Mouse (Mus musculus): ENCODE data around the gene Zfp82. TPM values are rescaled to one million over a fixed set of nuclear protein-coding genes. Genes with fewer than 3 reads are reported as not detected.

The Zfp82 gene
- 0.07 TPM in 1 of 2 replicates, not detected in the other for polyA plus RNA-seq (2012; rRNA removed; ENCODE audit: low replicate concordance)

DNA sequence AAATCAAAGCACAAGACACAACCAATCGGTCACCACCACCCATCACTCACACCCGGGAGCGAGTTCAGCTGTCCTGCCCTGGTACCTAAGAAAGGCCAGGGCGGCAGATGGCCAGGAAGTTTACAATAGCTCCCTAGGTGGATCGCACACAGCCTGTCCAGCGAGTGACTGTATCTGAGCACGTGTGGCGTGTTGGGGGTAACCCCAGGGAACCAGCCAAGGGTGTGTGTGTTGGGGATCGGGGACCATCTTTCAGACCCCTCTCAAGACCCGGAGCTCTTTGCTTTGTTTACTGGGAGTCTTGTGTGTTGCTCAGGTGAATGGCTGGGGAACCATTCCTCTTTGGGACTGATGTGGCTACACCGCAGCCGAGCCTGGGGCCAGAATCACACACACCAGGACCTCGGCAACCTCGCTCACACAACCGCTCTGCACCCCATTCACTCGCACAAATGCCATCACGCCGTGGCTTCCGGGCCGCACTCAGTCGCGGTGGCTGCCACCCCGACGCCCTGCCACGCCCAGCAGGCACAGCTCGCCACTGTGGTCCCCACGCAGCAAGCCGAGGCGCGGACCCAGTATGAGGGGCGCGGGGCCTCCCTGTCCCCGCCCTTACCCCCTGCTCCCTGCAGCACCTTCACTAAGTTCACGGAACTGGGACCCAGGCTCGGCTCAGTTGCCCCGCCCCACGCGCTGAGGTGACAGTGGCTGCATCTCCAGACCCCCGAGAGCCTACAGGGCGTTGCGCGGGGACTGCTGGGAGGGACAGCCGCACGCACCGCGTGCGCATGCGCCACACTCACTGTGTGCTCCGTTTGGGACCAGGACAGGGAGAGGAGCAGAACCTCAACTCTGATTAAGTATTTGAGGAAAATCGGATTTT lies at the start of gene Zfp82:
Gene Zfp82, minus strand, starts transcription at position 755 of the 883 bp plus-strand sequence.

DNA sequence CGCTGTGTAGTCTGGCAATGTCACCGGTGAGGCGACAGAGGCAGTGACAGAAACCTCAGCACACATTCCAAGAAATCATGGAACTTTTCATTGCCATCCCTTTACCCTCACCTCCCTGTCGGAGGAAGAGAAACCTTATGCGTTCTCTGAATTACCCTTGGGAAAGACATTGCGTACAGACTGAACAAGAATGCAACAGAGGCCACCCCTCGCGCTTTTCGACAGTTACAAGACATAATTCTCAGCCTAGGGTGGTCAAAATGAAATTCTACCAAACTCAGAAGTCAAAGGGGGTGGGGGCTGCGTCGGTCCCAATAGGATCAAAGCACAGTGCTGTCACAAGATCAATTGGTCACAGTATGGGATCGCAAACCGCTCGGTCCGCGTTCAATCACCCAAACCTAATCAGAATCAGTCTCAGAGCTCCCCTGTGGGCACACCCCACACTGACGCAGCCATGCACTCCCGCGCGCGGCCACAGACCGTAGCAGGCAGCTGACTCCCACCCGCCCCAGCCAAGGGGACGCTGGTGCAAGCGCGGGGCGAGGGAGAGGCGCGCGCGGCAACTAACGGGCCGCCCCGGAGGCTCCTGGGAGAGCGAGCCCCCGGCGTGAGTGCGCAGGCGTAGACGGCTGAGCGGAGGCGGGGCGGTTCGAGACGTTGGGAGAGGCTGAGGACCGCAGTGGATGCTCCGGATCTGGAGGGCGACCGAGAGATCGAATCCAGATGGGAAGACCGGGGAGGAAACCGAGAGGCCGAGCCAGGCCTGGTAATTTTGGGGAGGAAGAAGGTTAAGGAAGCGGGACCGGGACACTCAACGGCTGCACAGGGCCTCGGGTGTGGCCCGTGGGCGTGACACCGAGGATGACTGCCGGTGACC lies 48.8 kb upstream of the Zfp82 start, which contains the start of gene Zfp382:
Gene Zfp382, plus strand, starts transcription at position 635 of the 880 bp plus-strand sequence.

DNA sequence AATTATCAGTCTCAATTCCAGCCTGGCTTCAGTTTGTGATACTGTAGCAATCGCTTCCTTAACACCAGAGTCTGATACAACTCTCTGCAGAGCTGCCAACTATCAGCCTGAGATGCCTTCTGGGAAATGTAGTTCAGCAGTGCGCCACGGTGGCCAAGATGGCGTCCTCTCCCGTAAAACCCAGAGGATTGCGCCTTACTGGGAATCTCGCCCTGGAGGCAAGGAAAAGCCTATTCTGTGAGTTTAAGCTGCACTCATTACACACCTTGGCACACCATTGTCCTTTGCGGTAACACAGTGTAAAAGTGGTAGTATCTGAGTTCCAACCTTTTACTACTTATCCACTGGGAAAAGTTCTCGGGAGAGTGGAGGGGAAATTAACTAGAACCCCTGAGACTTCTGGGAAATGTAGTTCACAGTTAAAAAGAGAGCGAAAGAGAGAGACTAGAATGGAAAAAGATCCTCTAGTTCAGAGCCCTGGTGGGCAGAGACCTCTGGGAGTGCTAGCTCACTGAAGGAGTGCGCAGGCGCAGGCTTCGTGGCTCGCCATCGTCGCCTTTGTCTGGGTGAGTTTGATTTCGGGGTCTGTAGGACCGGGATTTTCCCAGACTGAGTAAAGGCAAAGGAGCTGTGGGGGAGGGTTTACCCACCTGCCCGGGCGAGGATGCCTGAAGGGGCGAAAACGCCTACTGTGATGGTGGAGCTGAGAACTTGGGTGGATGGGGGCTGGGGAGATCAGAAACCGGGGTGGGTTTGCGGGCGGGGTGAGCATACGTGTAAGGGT lies 22.1 kb upstream of the Zfp82 start, which contains the start of gene Zfp260:
Gene Zfp260, plus strand, starts transcription at position 132 of the 784 bp plus-strand sequence.

DNA sequence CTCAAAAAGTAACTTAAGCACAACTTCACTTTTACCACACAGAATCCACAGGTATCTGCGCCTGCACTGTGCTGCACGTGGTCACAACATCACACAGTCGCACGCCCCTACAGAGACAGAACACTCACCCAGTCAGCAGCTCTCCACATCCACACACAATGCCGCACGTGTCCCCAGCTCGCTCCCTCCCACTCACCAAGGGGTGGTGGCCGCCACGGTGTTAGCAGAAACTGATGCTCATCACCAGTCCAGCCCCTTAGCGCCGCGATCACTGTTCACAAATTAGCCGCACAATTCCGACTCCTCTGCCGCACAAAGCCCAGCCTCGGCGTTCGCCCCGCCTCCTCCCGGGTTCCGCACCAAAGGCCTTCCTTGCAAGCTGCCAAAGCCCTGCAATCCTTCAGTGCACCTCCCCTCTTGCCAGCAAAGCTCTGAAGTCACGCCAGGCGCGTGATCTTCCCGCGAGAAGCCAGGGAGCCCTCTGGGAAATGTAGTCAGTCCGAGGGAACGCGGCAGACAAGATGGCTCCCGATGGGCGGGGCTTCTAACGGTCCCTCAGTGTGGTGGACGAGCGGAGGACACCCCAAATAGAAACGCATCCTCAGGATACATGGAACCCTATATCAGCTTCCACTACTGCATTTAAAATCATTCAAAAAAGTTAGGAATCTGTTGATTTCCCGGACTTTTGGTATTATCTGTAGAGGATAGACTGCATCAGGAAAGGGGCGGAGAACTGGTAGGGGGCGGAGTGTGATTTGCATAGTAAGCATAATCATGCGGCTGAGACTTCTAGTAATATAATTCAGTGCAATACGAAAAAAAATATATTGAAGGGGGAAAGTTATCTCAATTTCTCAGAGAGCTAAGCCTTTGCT lies 17.6 kb upstream of the Zfp82 start, which contains the start of the genes Gm26920 and Zfp566:
Gene Gm26920, minus strand, starts transcription at position 319 of the 878 bp plus-strand sequence.
Gene Zfp566, minus strand, starts transcription at position 436 of the 878 bp plus-strand sequence.

DNA sequence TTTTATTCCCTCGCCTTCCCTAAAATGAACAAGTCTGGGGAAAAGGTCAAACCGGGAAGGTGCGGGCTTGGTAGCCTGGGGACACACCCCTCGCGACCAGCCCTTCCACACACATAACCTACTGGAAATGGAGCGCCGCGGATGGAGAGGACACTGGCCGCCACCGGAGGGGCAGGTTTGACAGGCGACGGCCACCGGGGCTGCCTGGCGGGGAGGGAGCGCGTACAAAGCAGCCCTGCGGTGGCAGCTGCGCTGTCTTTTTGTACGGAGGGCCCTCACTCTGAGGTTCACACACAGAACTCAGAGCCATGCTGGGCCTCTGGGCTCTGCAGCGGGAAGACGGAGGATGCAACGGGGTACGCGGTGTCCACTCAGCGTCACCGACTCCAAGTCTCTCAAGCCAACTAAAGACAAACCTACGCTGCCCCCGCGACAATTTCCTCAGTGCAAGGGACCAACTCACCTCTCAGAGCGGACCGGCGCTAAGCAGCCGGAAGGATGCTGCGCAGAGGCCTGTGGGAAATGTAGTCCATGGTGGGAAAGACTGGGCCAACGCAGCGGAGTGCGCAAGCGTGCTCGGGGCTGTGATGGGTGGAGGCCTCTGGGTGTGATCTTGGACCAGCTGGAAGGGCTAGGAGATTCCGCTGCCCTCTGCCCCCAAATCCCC lies 21.7 kb downstream of the Zfp82 start, which contains the start of gene Zfp14:
Gene Zfp14, minus strand, starts transcription at position 499 of the 667 bp plus-strand sequence.

Other genes with a start within 250 kb of the Zfp82 start
- gene Zfp940, start 219.2 kb downstream of the Zfp82 start, polyA plus RNA-seq (2012; rRNA removed; ENCODE audit: low replicate concordance): 0.06 and 0.07 TPM in 2 replicates
- gene Zfp420, start 212.9 kb downstream of the Zfp82 start, polyA plus RNA-seq (2012; rRNA removed; ENCODE audit: low replicate concordance): 0.07 and 0.12 TPM in 2 replicates
- gene Zfp27, start 166.3 kb downstream of the Zfp82 start, polyA plus RNA-seq (2012; rRNA removed; ENCODE audit: low replicate concordance): 0.76 and 0.89 TPM in 2 replicates
- gene Zfp383, start 164.7 kb downstream of the Zfp82 start, polyA plus RNA-seq (2012; rRNA removed; ENCODE audit: low replicate concordance): 0.04 and 0.12 TPM in 2 replicates
- 0.06 and 4.0 TPM in 2 replicates for gene Zfp74, start 118.8 kb downstream of the Zfp82 start, polyA plus RNA-seq (2012; rRNA removed; ENCODE audit: low replicate concordance)
- gene Zfp568, start 88.9 kb downstream of the Zfp82 start, polyA plus RNA-seq (2012; rRNA removed; ENCODE audit: low replicate concordance): 1.5 and 1.6 TPM in 2 replicates
- gene Zfp14, start 21.5 kb downstream of the Zfp82 start, polyA plus RNA-seq (2012; rRNA removed; ENCODE audit: low replicate concordance): 0.19 and 0.42 TPM in 2 replicates
- 0.14 TPM in 1 of 2 replicates, not detected in the other for gene Gm26920, start 17.5 kb upstream of the Zfp82 start, polyA plus RNA-seq (2012; rRNA removed; ENCODE audit: low replicate concordance)
- 0.65 and 0.99 TPM in 2 replicates for gene Zfp566, start 17.6 kb upstream of the Zfp82 start, polyA plus RNA-seq (2012; rRNA removed; ENCODE audit: low replicate concordance)
- gene Zfp260, start 21.9 kb upstream of the Zfp82 start, polyA plus RNA-seq (2012; rRNA removed; ENCODE audit: low replicate concordance): 3.1 and 6.6 TPM in 2 replicates
- gene Zfp382, start 49.0 kb upstream of the Zfp82 start, polyA plus RNA-seq (2012; rRNA removed; ENCODE audit: low replicate concordance): 0.23 TPM in 1 of 2 replicates, not detected in the other
- 1.4 and 1.6 TPM in 2 replicates for gene Zfp146, start 96.8 kb upstream of the Zfp82 start, polyA plus RNA-seq (2012; rRNA removed; ENCODE audit: low replicate concordance)
- 40.1 and 164 TPM in 2 replicates for gene Cox7a1, start 111.2 kb upstream of the Zfp82 start, polyA plus RNA-seq (2012; rRNA removed; ENCODE audit: low replicate concordance)
- 492 and 665 TPM in 2 replicates for gene Capns1, start 125.9 kb upstream of the Zfp82 start, polyA plus RNA-seq (2012; rRNA removed; ENCODE audit: low replicate concordance)
- gene Polr2i, start 159.0 kb upstream of the Zfp82 start, polyA plus RNA-seq (2012; rRNA removed; ENCODE audit: low replicate concordance): 76.0 and 78.7 TPM in 2 replicates
- gene Tbcb, start 159.4 kb upstream of the Zfp82 start, polyA plus RNA-seq (2012; rRNA removed; ENCODE audit: low replicate concordance): 23.6 and 33.8 TPM in 2 replicates
- not detected in 2 replicates for gene Ovol3, start 162.8 kb upstream of the Zfp82 start, polyA plus RNA-seq (2012; rRNA removed; ENCODE audit: low replicate concordance)
- 0.14 TPM in 1 of 2 replicates, not detected in the other for gene Thap8, start 207.2 kb upstream of the Zfp82 start, polyA plus RNA-seq (2012; rRNA removed; ENCODE audit: low replicate concordance)
- gene Wdr62, start 207.5 kb upstream of the Zfp82 start, polyA plus RNA-seq (2012; rRNA removed; ENCODE audit: low replicate concordance): 13.0 and 14.3 TPM in 2 replicates
- 3.8 and 4.8 TPM in 2 replicates for gene Clip3, start 218.8 kb upstream of the Zfp82 start, polyA plus RNA-seq (2012; rRNA removed; ENCODE audit: low replicate concordance)
- gene Alkbh6, start 235.8 kb upstream of the Zfp82 start, polyA plus RNA-seq (2012; rRNA removed; ENCODE audit: low replicate concordance): 154 and 160 TPM in 2 replicates
- 9.8 and 29.1 TPM in 2 replicates for gene Syne4, start 241.9 kb upstream of the Zfp82 start, polyA plus RNA-seq (2012; rRNA removed; ENCODE audit: low replicate concordance)
- 1.2 and 2.4 TPM in 2 replicates for gene E130208F15Rik, start 248.8 kb upstream of the Zfp82 start, polyA plus RNA-seq (2012; rRNA removed; ENCODE audit: low replicate concordance)